Mouse (Mus musculus) bone marrow, adult 2 months (tissue): ENCODE measurements around the gene Hrg.
"Not testable (repeated sequence)": the region's sequence is repeated elsewhere in the genome, so short reads cannot be mapped to it uniquely, and the experiment has no call there.

Experiments
- CTCF ChIP-seq: fragments of 200-500 bp; IDR thresholded peaks from 2 replicates; pipeline ENCODE4 v1.5.1; 2011; ENCODE audit warnings: low read length, control low read depth; ENCODE audit not compliant: control insufficient read depth, insufficient read depth
- POLR2A ChIP-seq: fragments of 200-500 bp; IDR thresholded peaks from 2 replicates; pipeline ENCODE4 v1.6.1; 2011; ENCODE audit warnings: low read depth, mild to moderate bottlenecking, control low read depth, low read length, borderline replicate concordance; ENCODE audit not compliant: control insufficient read depth

- TF ChIP-seq POLR2A, CTCF: not testable (repeated sequence)
Measured at GRCm38 (mm10) chr16:22996951-22997350, 46.1 kb downstream of the Hrg start.
